Mouse (Mus musculus) CH12.LX (cell line): Measurements from ENCODE around the gene Coq8b.

ENCODE experiments used
- ELF1 ChIP-seq: IDR thresholded peaks from 2 replicates; pipeline ENCODE4 v1.6.1; 2014; ENCODE audit warnings: low read depth, mild to moderate bottlenecking, inconsistent platforms, low read length, improper control_type of control experiment
- GABPA ChIP-seq: IDR thresholded peaks from 2 replicates; pipeline ENCODE4 v1.6.1; 2012; ENCODE audit warnings: low read depth, low read length, improper control_type of control experiment, inconsistent platforms; ENCODE audit not compliant: insufficient replicate concordance
- RAD21 ChIP-seq: IDR thresholded peaks from 2 replicates; pipeline ENCODE4 v1.6.1; 2011; ENCODE audit warnings: low read depth, mild to moderate bottlenecking, low read length, improper control_type of control experiment, moderate library complexity
- SIN3A ChIP-seq: IDR thresholded peaks from 2 replicates; pipeline ENCODE4 v1.6.1; 2012; ENCODE audit warnings: low read length, improper control_type of control experiment, inconsistent platforms
- ZKSCAN1 ChIP-seq: IDR thresholded peaks from 2 replicates; pipeline ENCODE4 v1.6.1; 2012; ENCODE audit warnings: low read depth, inconsistent platforms, low read length, improper control_type of control experiment, borderline replicate concordance

DNA sequence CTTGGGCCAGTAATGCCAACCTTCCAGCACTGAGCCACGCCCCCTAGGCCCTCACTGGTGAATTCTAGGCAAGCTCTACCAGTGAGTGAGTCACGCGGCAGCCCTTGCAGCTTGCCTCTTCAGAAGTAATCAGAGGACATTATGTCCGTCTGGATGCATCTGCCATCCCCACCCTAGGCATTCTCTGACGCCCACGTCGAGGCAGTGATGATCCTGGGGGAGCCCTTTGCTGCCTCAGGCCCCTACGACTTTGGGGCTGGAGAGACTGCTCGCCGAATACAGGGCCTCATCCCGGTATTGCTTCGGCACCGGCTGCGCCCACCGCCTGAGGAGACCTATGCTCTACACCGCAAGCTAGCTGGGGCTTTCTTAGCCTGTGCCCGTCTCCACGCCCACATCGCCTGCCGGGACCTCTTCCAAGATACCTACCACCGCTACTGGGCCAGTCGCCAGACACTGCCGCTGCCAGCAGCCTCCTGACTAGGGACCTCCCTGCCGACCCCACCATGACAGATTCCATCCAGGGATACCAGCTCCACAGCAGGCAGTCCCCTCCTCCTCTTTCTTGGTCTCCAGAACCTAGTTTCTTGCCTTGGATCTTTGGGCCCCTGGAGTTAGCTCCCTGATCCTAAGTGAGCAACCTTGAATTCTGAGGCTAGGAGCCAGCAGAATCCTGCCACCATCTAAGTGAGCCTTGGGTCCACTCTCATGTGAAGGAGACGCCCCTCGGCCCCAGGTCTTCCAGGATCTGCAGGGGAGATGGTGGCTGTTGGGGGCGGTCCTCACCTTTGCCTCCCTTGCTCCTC is 24.4 kb downstream of the Coq8b start:
- no peak for TF ChIP-seq ZKSCAN1
- TF ChIP-seq RAD21 = no peak
- no peak for TF ChIP-seq SIN3A
- TF ChIP-seq GABPA = no peak
- no peak for TF ChIP-seq ELF1
